Mouse (Mus musculus) frontal cortex, postnatal 25 days (tissue): ENCODE results near the gene Ddx47.

Experiments
- DNase-seq, 2 experiments: peaks; one replicate each; pipeline ENCODE4 v3.0.0; 2022; ENCODE audit warnings: low spot score in 2 of 2

Gene Ddx47

GRCm38 (mm10) chr6:135011048-135011733, at the start of gene Ddx47:
Ddx47 (plus strand) TSS chr6:135011612.
- DNase-seq: peak; percentile 93 to 96

- DNase-seq: no peak
Observed at GRCm38 (mm10) chr6:134961858-134962517, 49.4 kb upstream of the Ddx47 start.

- DNase-seq: no peak
Observed at GRCm38 (mm10) chr6:134962518-134962893, 48.9 kb upstream of the Ddx47 start.

GRCm38 (mm10) chr6:134963910-134964309, 47.5 kb upstream of the Ddx47 start:
- no peak for DNase-seq

- DNase-seq: no peak
Observed at GRCm38 (mm10) chr6:134966681-134967080, 44.7 kb upstream of the Ddx47 start.

- DNase-seq: no peak
Observed at GRCm38 (mm10) chr6:134968326-134968725, 43.1 kb upstream of the Ddx47 start.

GRCm38 (mm10) chr6:134969498-134969897, 41.9 kb upstream of the Ddx47 start:
- DNase-seq: no peak

- no peak for DNase-seq
Observed at GRCm38 (mm10) chr6:134972096-134972495, 39.3 kb upstream of the Ddx47 start.

GRCm38 (mm10) chr6:134976628-134977027, 34.8 kb upstream of the Ddx47 start:
- DNase-seq: no peak

- DNase-seq: no peak
Observed at GRCm38 (mm10) chr6:134981231-134982062, 30.0 kb upstream of the Ddx47 start, which contains the start of gene Apold1. Apold1 (plus strand) TSS chr6:134981718.

GRCm38 (mm10) chr6:134983529-134984370, 27.7 kb upstream of the Ddx47 start:
- peak; percentile 76 to 82 for DNase-seq

- no peak for DNase-seq
Observed at GRCm38 (mm10) chr6:134984748-134985147, 26.7 kb upstream of the Ddx47 start.

GRCm38 (mm10) chr6:134988377-134988776, 23.0 kb upstream of the Ddx47 start:
- no peak for DNase-seq

GRCm38 (mm10) chr6:134990674-134991073, 20.7 kb upstream of the Ddx47 start:
- no peak for DNase-seq

- peak in 1 of 2 experiments; percentile 39 for DNase-seq
Observed at GRCm38 (mm10) chr6:134994031-134994651, 17.3 kb upstream of the Ddx47 start.

GRCm38 (mm10) chr6:134994985-134995384, 16.4 kb upstream of the Ddx47 start:
- no peak for DNase-seq

- no peak for DNase-seq
Observed at GRCm38 (mm10) chr6:134996918-134997317, 14.5 kb upstream of the Ddx47 start.

GRCm38 (mm10) chr6:134998076-134998475, 13.3 kb upstream of the Ddx47 start:
- no peak for DNase-seq

GRCm38 (mm10) chr6:134998781-134999180, 12.6 kb upstream of the Ddx47 start:
- DNase-seq: no peak

GRCm38 (mm10) chr6:135000272-135000671, 11.1 kb upstream of the Ddx47 start:
- no peak for DNase-seq

GRCm38 (mm10) chr6:135001991-135002390, 9.4 kb upstream of the Ddx47 start:
- DNase-seq: no peak
